Mouse (Mus musculus): Measurements from ENCODE around the gene Zfp597.

Gene Zfp597

GRCm38 (mm10) chr16:3884201-3885064 lies at the start of gene Zfp597, which contains the start of gene Gm20695:
Gene Zfp597 (minus strand): TSS chr16:3884561.
Gene Gm20695 (plus strand): TSS chr16:3884648.
- DNase-seq (ENCODE audit: low spot score in 2 of 2) = peak; percentile 81 to 86

GRCm38 (mm10) chr16:3934091-3934490 lies 49.7 kb upstream of the Zfp597 start:
- DNase-seq (ENCODE audit: low spot score in 2 of 2) = no peak

- DNase-seq (ENCODE audit: low spot score in 2 of 2) = no peak
These were observed 49.2 kb upstream of the Zfp597 start for GRCm38 (mm10) chr16:3933536-3933935.

- no peak for DNase-seq (ENCODE audit: low spot score in 2 of 2)
These were observed 44.8 kb upstream of the Zfp597 start for GRCm38 (mm10) chr16:3929151-3929550.

DNA sequence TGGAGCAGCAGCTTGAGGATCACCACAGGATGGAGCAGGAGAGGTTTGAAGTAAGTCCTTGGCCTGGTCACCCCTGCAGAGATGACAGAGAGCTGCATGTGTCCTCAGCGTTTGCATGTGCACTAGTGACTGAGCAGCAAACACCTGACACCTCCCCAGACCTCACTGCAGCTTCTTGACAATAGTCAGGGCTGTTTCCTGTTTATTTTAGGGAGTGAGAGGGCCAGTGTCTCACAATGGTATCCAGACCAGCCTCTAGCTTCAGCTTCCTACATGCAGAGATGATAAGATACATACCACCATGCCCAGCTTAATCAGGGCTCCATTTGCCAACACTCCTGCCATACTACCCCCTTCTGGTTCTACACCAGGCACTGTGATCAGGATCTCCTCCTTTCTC lies 44.2 kb upstream of the Zfp597 start:
- DNase-seq (ENCODE audit: low spot score in 2 of 2) = no peak

DNA sequence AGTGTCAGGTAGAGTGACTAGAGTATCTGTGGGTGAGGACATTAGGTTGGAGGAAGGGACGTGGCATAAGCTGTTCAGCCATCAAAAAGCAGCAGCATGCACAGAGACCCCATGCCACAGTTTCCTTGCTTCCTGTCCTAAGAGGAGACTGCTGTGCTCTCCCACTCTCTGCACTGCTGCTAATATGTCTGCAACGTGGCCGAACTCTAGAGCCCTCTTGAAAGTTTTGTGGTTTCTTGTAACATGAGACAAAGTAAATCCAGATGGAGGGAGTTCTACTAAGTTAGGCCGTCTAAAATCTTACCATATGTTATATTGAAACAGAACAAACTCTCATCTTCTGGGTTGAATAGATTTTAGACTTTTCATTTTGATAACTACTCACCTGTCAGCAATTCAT lies 39.6 kb upstream of the Zfp597 start:
- DNase-seq (ENCODE audit: low spot score in 2 of 2) = no peak

DNA sequence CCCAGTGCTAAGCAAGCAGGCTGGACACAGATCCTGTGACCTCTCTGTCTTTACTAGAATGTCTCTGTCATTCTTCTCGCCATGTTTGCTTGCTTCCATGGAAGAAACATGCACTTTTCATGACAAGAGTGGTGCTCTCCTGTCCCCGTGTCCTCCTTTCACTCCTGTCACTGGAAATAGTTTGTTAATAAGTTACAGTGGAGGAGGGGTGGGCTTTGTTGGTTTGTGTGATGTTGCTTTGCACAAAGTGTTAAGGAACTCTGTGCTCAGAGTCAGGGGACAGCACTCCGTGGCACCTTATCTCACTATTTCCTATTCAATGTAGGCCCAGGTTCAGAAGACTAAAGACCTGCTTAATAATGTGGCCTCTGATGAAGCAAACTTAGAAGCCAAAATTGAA lies 39.2 kb upstream of the Zfp597 start:
- no peak for DNase-seq (ENCODE audit: low spot score in 2 of 2)

DNA sequence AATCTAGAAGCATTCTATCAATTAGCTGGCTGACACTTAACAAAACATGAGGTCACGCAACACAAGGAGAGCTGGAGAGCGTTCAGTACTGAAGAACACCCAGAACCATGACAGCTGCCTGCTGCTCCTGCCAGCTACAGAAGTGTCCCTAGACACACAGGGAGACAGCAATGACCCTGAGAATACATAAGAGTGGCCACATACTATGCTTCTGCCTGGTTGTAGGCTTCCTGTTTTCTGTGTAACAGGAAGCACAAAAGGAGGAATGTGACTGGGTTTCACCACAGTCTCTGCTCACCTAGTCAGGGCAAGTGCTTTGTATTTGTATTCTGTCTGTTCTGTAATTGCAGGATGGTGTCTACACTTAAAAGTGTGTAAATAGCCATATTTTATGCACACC lies 36.4 kb upstream of the Zfp597 start:
- DNase-seq (ENCODE audit: low spot score in 2 of 2) = no peak

DNA sequence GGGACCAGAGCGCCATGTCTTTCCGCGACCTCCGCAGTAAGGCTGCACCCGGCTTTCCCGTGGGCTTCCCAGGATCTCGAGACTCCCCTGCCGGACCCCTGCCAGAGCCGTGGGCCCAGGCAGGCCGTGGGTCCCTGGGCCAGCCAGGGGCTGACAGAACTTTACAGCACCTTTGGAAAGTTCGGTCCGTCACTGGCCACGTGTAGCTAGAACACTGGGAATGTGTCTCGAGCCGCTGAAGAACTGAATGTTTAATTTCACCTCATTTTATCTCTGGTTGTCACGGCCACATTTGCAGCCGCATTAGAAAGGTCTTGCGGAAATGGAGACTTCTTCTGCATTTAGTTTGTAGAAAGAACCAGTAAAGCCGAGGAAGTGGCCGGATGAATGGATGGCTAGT lies 24.8 kb upstream of the Zfp597 start:
- no peak for DNase-seq (ENCODE audit: low spot score in 2 of 2)

- peak; percentile 90 for DNase-seq (ENCODE audit: low spot score in 2 of 2)
These were observed 24.3 kb upstream of the Zfp597 start, which contains the start of the genes 1700037C18Rik and Cluap1 for GRCm38 (mm10) chr16:3908537-3909111. Gene 1700037C18Rik (minus strand): TSS chr16:3908689. Gene Cluap1 (plus strand): TSS chr16:3908801.

GRCm38 (mm10) chr16:3907471-3907870 lies 23.1 kb upstream of the Zfp597 start:
- no peak for DNase-seq (ENCODE audit: low spot score in 2 of 2)

DNA sequence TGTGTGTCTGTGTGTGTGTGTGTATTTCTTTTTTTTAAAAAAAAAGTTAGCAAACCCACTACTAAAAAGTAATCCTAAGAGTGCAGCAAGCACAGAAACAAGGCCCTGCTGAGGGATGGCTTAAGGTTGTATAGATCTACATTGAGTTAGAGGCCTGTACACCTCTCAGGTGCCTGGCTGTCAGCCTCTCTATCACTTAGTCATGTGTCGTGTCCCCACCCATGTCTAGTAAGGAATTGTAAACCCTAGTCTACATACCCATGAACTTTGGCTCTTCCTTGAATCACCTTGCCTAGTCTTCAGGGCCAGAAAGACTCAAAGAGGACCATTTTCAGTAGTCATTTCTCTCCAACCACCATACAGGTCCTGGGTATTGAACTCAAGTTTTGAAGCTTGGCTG lies 12.2 kb upstream of the Zfp597 start:
- DNase-seq (ENCODE audit: low spot score in 2 of 2) = no peak

DNA sequence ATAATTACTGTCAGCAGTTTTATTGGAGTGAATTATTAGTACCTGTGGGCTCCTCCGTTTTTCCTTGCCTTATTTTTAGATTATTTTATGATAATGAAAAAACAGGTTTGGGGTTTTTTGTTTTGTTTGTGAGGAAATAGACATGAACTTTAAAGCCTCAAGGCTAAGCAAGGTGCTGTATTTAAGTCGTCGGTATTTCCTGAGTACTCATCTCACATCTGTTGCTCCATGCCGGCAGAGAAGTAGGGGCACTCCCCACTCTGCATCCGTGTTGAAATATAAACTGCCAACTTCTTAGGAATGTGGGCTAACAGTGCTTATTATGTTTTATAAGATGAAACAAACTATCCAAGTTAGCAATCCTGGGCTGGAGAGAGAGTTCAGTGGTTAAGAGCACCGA lies 11.7 kb upstream of the Zfp597 start:
- no peak for DNase-seq (ENCODE audit: low spot score in 2 of 2)

- DNase-seq (ENCODE audit: low spot score in 2 of 2) = peak; percentile 70 to 76
These were observed 10.9 kb upstream of the Zfp597 start for GRCm38 (mm10) chr16:3895173-3895792.

GRCm38 (mm10) chr16:3893739-3894138 lies 9.4 kb upstream of the Zfp597 start:
- DNase-seq (ENCODE audit: low spot score in 2 of 2) = no peak

- no peak for DNase-seq (ENCODE audit: low spot score in 2 of 2)
These were observed 7.4 kb upstream of the Zfp597 start for GRCm38 (mm10) chr16:3891621-3892295.

DNA sequence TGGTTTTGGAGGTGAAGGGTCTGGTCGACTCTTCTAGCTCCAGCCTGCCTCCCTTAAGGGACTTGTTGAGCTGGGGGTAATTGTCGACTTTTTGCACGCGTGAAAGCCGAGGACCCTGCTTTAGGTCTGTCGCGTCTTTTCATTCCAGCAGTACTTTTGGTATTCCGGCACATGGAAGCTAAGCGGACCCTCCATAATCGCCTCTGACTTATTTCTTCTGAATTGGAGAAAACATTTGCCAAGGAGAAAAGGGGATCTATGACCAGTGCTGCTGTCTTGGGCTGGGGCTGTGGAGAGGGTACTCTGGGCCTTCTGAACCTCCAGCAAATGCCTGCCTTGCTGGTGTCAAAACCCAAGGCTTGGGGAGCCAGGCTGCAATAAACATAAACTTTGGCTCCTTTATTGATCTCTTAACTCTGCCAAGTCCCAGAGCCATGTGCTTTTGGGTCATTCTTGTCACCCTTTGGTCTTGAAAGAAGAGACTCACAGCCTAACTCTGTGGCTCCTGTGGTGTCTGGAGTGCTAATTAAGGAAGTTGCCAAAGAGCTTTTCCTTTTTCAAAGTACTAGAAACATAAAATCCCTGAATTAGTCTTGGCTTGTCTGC lies 807 bp upstream of the Zfp597 start:
- DNase-seq (ENCODE audit: low spot score in 2 of 2) = no peak

DNA sequence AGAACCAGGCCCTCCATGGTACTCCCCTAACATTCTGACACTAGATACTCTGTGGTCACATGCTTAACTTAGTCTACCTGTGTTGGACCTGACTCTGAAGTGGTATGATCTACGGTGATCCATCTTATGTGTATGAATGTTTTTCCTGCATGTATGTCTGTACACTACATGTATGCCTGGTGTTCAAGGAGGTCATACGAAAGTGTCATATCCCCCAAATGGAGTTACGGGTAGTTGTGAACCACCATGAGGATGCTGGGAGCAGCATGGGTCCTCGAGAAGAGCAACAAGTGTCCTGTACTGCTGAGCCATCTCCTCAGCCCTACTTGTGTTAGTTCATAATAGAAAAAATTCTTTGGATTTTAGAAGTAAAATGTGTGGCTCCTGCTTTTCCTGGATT lies 8.0 kb downstream of the Zfp597 start:
- DNase-seq (ENCODE audit: low spot score in 2 of 2) = no peak

- peak; percentile 69 to 80 for DNase-seq (ENCODE audit: low spot score in 2 of 2)
These were observed 11.9 kb downstream of the Zfp597 start, which contains the start of gene Naa60 for GRCm38 (mm10) chr16:3872216-3873047. Gene Naa60 (plus strand): TSS chr16:3872375.

GRCm38 (mm10) chr16:3871815-3872214 lies 12.5 kb downstream of the Zfp597 start:
- no peak for DNase-seq (ENCODE audit: low spot score in 2 of 2)

GRCm38 (mm10) chr16:3859254-3859653 lies 25.1 kb downstream of the Zfp597 start:
- DNase-seq (ENCODE audit: low spot score in 2 of 2) = no peak

All from natural killer cell, adult 2 months (primary cell).